Mouse (Mus musculus) liver, embryonic 15.5 days (tissue): ENCODE measurements around the gene Ccdc6. TPM values are rescaled to one million over a fixed set of nuclear protein-coding genes. Genes with fewer than 3 reads are reported as not detected.

Experiments used
- ATAC-seq: fragments of 200-750 bp; cut with Nextera tagmentation; 2 replicates; pipeline ENCODE4 v1.8.0; 2017; ENCODE audit warnings: moderate number of reproducible peaks, mild to moderate bottlenecking, moderate library complexity; ENCODE audit not compliant: insufficient read depth
- H3K27ac ChIP-seq: fragments of 300-500 bp; sonication (generic); replicated peaks from 2 replicates; pipeline ENCODE4 v1.5.1; 2015; ENCODE audit warnings: mild to moderate bottlenecking, inconsistent platforms
- H3K27me3 ChIP-seq: fragments of 300-500 bp; sonication (generic); 2 replicates; pipeline ENCODE4 v1.6.1; 2015; ENCODE audit warnings: mild to moderate bottlenecking, inconsistent platforms
- H3K36me3 ChIP-seq: fragments of 300-500 bp; sonication (generic); replicated peaks from 2 replicates; pipeline ENCODE4 v1.6.1; 2015; ENCODE audit warnings: moderate library complexity, mild to moderate bottlenecking, inconsistent platforms
- H3K4me1 ChIP-seq: fragments of 300-500 bp; sonication (generic); replicated peaks from 2 replicates; pipeline ENCODE4 v1.6.1; 2015; ENCODE audit warnings: inconsistent platforms
- H3K4me2 ChIP-seq: fragments of 300-500 bp; sonication (generic); 2 replicates; pipeline ENCODE4 v1.6.1; 2015; ENCODE audit warnings: moderate library complexity, mild to moderate bottlenecking, inconsistent platforms
- H3K4me3 ChIP-seq: fragments of 300-500 bp; sonication (generic); replicated peaks from 2 replicates; pipeline ENCODE4 v1.5.1; 2015; ENCODE audit warnings: mild to moderate bottlenecking, inconsistent platforms
- H3K9ac ChIP-seq: fragments of 300-500 bp; sonication (generic); 2 replicates; pipeline ENCODE4 v1.6.1; 2015; ENCODE audit warnings: moderate library complexity, mild to moderate bottlenecking, inconsistent platforms
- H3K9me3 ChIP-seq: fragments of 300-500 bp; sonication (generic); replicated peaks from 2 replicates; pipeline ENCODE4 v1.6.1; 2016; ENCODE audit warnings: inconsistent platforms
- WGBS: fragments of 180-500 bp; shearing (Covaris S2); methylation state at CpG from one replicate; pipeline ENCODE4 v1.1.7; 2015; ENCODE audit warnings: mixed read lengths; ENCODE audit not compliant: insufficient replicate concordance; 5-methylcytosine and 5-hydroxymethylcytosine counted together
- polyA plus RNA-seq: library from polyadenylated mRNA; unstranded; fragments of >200 nt; fragmentation: Nextera tagmentation; extraction: Ambion mirVana; gene quantifications from 2 replicates; pipeline ENCODE4 v1.2.1, GENCODE M21; 2015

Ccdc6 gene
- polyA plus RNA-seq, 1 experiment from 2014 or later = 7.0 TPM

DNA sequence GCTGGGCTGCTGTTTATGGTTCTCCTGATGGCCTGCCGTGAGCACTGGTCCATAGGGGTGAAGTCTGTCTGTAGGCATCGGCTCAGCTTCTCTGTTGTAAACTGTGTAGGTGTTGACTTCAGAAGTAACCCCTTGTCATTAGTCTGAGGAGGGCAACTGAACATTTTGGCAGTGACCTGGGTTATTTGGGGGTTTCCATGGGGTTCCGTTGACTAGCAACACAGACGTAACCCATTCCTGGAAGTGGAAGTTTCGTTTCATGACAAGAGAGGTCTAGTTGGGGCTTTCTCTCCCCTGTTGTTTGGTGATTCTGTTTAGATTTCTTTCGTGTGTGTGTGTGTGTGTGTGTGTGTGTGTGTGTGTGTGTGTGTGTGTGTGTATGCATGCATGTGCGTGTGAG lies 19.5 kb downstream of the Ccdc6 start:
- WGBS = 85% methylated on average over 7 of the region's 7 CpGs
- Histone ChIP-seq H3K36me3 (no peaks in the 10 kb centered on the region), H3K27me3 (no peaks in the 10 kb centered on the region), H3K4me2 (no peak overlapping the region), H3K27ac (no peak overlapping the region), H3K4me3 (no peak overlapping the region), H3K9me3 (no peaks in the 10 kb centered on the region), H3K9ac (no peak overlapping the region), H3K4me1 (peaks cover 46% of the 10 kb centered on the region)
- no peak for ATAC-seq

DNA sequence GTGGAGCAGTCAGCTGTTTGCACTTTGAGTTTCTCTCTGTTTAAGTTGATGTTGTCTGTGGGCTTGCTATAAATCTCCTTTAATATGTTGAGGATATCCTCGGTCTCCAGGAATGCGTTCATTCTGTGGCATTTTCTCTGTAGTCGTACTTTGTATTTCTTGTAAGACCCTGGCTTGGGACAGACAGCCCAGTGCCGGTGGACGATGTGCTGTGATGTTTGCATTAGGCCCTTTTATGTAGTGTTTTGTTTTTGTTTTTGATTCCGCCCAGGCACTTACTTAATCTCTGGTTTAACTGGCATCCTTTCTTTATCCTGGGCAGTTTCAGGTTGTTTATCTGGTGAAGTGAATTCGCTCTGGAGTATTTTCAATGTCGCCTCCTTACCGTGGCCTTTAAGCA lies 22.5 kb downstream of the Ccdc6 start:
- Histone ChIP-seq H3K27me3 (no peaks in the 10 kb centered on the region), H3K4me1 (peaks cover 70% of the 10 kb centered on the region), H3K9me3 (no peaks in the 10 kb centered on the region), H3K9ac (no peak overlapping the region), H3K4me2 (peak overlapping the region; percentile 67), H3K36me3 (0 out of 2 replicates have a peak, but pooled peaks cover 3% of the 10 kb centered on the region), H3K4me3 (no peak overlapping the region), H3K27ac (peak overlapping the region; percentile 87)
- WGBS = 25% methylated on average over 9 of the region's 9 CpGs
- ATAC-seq = 0 out of 2 replicates have a peak, but pooled peaks have one; percentile 2

DNA sequence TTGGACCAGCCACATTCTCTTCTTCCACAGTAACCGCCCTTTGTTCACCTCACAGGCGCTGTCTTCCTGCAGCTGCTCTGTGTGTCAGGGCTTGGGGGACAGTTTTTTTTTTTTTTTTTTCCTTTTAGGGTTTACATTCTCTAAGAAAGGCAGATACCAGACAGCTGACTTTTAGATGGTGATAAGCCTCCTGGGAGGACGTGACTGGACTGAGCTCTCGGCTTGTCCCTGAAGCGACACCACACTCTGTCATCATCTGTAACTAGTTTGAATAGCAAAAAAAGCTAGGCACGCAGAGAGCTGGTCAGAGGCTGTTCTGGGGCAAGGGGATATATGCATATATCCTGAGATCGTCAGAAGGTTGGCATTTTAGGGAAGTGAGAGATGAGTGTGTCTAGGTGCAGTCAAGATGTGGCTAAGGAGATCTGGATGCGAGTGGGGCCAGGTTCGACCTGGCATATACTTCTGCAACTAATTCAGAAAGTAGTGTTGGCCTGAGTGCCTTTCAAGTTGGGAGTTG lies 23.0 kb downstream of the Ccdc6 start:
- H3K27me3 ChIP-seq = no peaks in the 10 kb centered on the region
- H3K36me3 ChIP-seq = 0 out of 2 replicates have a peak, but pooled peaks cover 3% of the 10 kb centered on the region
- peak; percentile 70 for ATAC-seq
- H3K4me2 ChIP-seq = peak overlapping the region; percentile 67
- H3K27ac ChIP-seq = peak overlapping the region; percentile 87
- H3K9me3 ChIP-seq = no peaks in the 10 kb centered on the region
- H3K4me1 ChIP-seq = peaks cover 75% of the 10 kb centered on the region
- WGBS = 23% methylated on average over 9 of the region's 9 CpGs
- H3K4me3 ChIP-seq = 0 out of 2 replicates have a peak overlapping the region, but pooled peaks have one; percentile 3
- H3K9ac ChIP-seq = no peak overlapping the region

DNA sequence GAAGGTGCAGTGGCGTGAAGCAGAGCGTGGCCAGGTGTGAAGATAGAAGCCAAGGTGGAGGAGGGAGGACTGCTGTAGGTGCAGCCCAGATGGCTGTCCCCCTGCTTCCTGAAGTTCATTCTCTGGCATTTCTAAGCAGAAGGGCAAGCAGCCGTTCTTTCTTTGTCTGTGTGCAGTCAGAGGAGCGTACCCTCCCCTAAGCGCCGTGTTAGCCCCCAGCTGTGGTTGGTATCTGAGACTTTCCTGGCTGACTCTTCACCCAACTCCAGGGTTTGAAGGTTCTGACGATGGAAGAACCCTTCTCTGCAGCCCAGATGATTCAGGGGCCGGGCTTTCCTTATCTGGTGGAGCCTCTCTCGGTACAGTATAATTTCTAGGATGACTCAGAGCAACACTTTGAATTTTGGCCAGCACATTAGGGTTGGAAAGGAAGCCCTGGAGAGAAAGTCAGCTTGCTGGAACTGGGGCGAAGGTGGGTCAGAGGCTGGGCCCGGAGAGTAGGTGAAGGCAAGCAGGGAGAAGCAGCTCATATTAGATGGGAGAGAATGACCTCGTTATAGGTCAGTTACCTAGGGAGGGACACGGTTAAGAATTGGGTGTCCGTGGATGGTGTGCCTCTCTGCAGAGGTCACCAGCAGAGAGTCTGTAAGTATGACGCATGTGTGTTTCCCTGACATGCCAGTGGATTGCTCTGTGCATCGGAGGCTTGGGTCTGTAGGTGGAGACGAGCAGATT lies 23.9 kb downstream of the Ccdc6 start:
- Histone ChIP-seq H3K27me3 (no peaks in the 10 kb centered on the region), H3K36me3 (0 out of 2 replicates have a peak, but pooled peaks cover 3% of the 10 kb centered on the region), H3K9ac (peak overlapping the region; percentile 38), H3K4me2 (peak overlapping the region; percentile 67), H3K9me3 (no peaks in the 10 kb centered on the region), H3K27ac (peak overlapping the region; percentile 87), H3K4me1 (peaks cover 84% of the 10 kb centered on the region), H3K4me3 (peak overlapping the region; percentile 34)
- peak; percentile 64 for ATAC-seq
- WGBS = 45% methylated on average over 17 of the region's 17 CpGs

DNA sequence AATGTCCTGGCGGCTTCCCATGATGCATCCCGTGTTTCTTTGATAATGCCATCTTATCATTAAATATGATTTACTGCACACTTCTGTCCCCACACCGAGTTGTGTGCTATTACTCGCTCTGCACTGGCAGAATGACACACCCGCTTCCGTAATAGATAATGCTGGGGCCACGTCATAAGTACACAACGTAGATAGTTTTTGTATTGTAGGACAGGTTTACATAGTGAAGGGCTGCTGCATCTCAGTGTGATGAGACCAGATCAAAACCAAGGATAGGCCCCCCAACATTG lies 24.4 kb downstream of the Ccdc6 start:
- H3K36me3 ChIP-seq = 0 out of 2 replicates have a peak, but pooled peaks cover 3% of the 10 kb centered on the region
- H3K9me3 ChIP-seq = no peaks in the 10 kb centered on the region
- H3K27me3 ChIP-seq = no peaks in the 10 kb centered on the region
- H3K9ac ChIP-seq = peak overlapping the region; percentile 38; the same call in 1 of the 2 replicates
- H3K4me2 ChIP-seq = peak overlapping the region; percentile 67
- peak overlapping the region; percentile 34 for H3K4me3 ChIP-seq
- H3K27ac ChIP-seq = peak overlapping the region; percentile 87
- WGBS = 18% methylated on average over 8 of the region's 8 CpGs
- peaks cover 85% of the 10 kb centered on the region for H3K4me1 ChIP-seq
- ATAC-seq = peak; percentile 57

DNA sequence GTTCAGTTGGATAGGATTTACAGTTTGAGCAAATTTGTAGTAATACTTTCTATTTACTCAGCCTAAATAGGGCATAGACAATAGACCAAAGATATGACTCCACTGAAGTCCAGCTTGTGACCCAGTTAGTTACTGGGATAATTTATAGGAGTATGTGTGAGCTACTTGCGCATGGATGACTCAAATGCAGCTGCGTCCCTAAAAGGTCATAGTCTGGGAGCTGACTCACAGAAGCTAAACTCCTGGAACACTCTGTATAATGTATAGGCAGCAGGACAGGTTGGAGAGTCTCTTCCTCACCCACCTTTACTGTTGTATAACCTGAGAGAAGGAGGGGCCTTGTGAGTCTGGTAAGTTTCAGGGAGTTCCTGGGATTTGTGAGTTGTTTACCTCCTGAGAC lies 26.5 kb downstream of the Ccdc6 start:
- WGBS = 89% methylated on average over 2 of the region's 2 CpGs
- Histone ChIP-seq H3K36me3 (0 out of 2 replicates have a peak, but pooled peaks cover 3% of the 10 kb centered on the region), H3K4me2 (no peak overlapping the region), H3K9me3 (no peaks in the 10 kb centered on the region), H3K27ac (no peak overlapping the region), H3K27me3 (no peaks in the 10 kb centered on the region), H3K4me1 (peaks cover 95% of the 10 kb centered on the region), H3K4me3 (no peak overlapping the region), H3K9ac (no peak overlapping the region)
- ATAC-seq = no peak

DNA sequence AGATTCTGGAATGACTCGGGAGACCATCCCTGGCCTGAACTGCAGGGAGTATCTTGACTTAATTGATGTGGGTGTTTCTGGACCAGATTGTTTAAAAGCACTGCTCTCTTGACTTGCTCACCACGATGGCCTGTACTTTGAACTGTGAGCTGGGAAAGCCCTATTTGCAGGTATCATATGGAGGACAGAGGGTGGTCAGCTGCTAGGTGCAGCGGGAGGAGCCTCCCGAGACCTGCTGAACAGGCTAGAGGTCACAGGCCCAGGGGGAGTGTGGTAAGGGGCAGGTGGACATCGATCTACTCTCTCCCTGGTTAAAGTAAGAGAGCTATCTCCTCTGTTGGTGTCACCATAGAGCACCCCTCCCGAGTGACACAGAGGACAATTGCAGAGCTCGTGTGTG lies 28.6 kb downstream of the Ccdc6 start:
- peak; percentile 27 for ATAC-seq
- WGBS = 66% methylated on average over 7 of the region's 7 CpGs
- H3K9me3 ChIP-seq = no peaks in the 10 kb centered on the region
- peaks cover 3% of the 10 kb centered on the region; the same call in 1 of the 2 replicates for H3K36me3 ChIP-seq
- H3K27ac ChIP-seq = peak overlapping the region; percentile 90
- H3K4me1 ChIP-seq = peaks cover 95% of the 10 kb centered on the region
- peak overlapping the region; percentile 62; the same call in 1 of the 2 replicates for H3K4me2 ChIP-seq
- H3K27me3 ChIP-seq = no peaks in the 10 kb centered on the region
- H3K9ac ChIP-seq = no peak overlapping the region
- H3K4me3 ChIP-seq = no peak overlapping the region

DNA sequence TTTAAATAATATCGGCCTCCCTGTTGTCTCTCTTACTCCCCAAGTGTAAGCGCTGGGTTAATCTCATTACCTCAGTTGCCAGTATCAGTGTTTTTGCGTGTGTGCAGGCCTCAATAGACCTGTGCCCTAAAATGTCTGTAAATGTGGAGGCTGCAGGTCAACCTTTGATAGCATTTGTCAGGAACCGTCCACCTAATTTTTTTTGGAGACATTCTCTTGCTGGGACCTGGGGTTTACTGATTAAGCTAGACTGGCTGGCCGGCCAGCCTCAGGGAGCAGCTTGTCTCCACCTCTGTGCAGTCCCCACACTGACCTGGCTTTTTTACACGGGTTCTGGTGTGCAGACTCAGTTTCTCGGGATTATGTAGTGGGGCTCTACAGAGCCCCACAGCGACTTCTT lies 30.4 kb downstream of the Ccdc6 start:
- Histone ChIP-seq H3K36me3 (peaks cover 3% of the 10 kb centered on the region; the same call in 1 of the 2 replicates), H3K4me1 (peaks cover 95% of the 10 kb centered on the region), H3K9me3 (no peaks in the 10 kb centered on the region), H3K27me3 (no peaks in the 10 kb centered on the region), H3K9ac (peak overlapping the region; percentile 39; the same call in 1 of the 2 replicates), H3K27ac (peak overlapping the region; percentile 90), H3K4me2 (peak overlapping the region; percentile 62), H3K4me3 (peak overlapping the region; percentile 22)
- 14% methylated on average over 8 of the region's 8 CpGs for WGBS
- peak; percentile 88 for ATAC-seq

DNA sequence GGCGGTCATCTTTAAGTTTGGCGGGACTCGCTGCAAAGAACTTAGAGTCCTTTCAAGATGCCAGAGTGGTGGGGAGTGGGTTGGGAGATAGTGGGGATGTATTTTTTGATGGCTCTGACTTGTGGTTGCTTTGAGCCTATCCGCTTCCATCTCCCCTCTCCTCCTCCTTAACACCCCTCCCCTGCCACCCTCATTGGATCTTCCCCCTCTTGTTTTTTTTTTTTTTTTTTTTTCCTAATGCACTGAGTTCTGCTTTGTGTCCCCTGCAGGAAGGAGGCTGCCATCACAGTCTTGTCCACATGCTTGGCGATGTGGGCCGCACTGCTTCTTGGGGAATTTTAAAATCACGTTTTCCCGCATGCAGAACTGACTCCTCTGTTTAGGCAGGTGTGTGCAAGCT lies 31.5 kb downstream of the Ccdc6 start:
- H3K4me2 ChIP-seq = peak overlapping the region; percentile 62; the same call in 1 of the 2 replicates
- H3K9ac ChIP-seq = no peak overlapping the region
- peaks cover 2% of the 10 kb centered on the region; the same call in 1 of the 2 replicates for H3K36me3 ChIP-seq
- ATAC-seq = no peak
- H3K4me1 ChIP-seq = peaks cover 96% of the 10 kb centered on the region
- WGBS = 61% methylated on average over 8 of the region's 8 CpGs
- no peaks in the 10 kb centered on the region for H3K9me3 ChIP-seq
- H3K27ac ChIP-seq = peak overlapping the region; percentile 90
- no peak overlapping the region for H3K4me3 ChIP-seq
- H3K27me3 ChIP-seq = no peaks in the 10 kb centered on the region

DNA sequence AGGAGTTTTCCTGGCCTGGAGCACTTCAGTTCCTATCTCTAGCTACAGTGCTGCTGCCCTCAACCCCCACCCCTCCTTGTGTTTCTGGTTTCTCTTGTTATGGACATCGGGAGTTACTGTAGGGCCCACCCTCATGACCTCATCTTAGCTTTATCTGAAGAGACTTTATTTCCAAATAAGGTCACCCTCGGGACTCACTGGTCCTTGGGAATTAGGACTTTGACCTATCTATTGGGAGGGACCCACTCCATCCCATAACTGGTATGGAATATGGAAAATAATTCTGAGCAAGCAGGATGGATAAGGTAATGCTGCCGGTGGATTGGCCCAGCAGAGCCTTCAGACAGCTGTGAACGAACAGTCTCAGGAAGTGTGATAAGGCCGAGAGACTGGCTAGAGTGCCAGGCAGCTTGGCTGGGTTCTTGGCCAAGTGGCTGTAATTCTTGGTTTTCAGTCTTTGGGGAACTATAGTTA lies 35.2 kb downstream of the Ccdc6 start:
- WGBS = 15% methylated on average over 5 of the region's 5 CpGs
- H3K4me2 ChIP-seq = peak overlapping the region; percentile 45
- H3K27ac ChIP-seq = peak overlapping the region; percentile 75
- no peaks in the 10 kb centered on the region; the same call in 1 of the 2 replicates for H3K36me3 ChIP-seq
- H3K9ac ChIP-seq = peak overlapping the region; percentile 38; the same call in 1 of the 2 replicates
- no peak overlapping the region for H3K4me3 ChIP-seq
- H3K27me3 ChIP-seq = no peaks in the 10 kb centered on the region
- ATAC-seq = peak; percentile 27; the same call in 1 of the 2 replicates
- H3K4me1 ChIP-seq = peaks cover 80% of the 10 kb centered on the region
- no peaks in the 10 kb centered on the region for H3K9me3 ChIP-seq

DNA sequence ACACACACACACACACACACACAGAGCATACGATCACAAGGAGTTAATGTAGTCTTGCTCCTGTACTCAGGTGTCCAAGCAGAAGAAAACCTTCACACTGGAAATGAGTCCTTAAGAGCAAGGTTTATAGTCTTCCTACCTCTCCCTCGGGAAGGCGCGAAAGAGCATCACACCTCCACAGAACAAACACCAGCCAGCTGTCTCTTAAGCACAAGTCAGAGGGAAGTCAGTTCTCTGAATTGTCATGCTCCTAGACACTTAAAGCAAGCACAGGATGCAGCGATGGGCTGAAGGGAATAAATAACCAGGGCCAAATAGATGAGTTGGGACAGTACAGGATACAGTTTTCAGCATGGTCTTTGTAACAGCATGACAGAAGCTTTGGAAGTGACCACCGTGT lies 35.8 kb downstream of the Ccdc6 start:
- Histone ChIP-seq H3K27me3 (no peaks in the 10 kb centered on the region), H3K4me1 (peaks cover 79% of the 10 kb centered on the region), H3K4me2 (peak overlapping the region; percentile 45), H3K9me3 (no peaks in the 10 kb centered on the region), H3K36me3 (no peaks in the 10 kb centered on the region; the same call in 1 of the 2 replicates), H3K4me3 (no peak overlapping the region), H3K27ac (peak overlapping the region; percentile 75), H3K9ac (no peak overlapping the region; the same call in 1 of the 2 replicates)
- 0 out of 2 replicates have a peak, but pooled peaks have one; percentile 1 for ATAC-seq
- 50% methylated on average over 6 of the region's 6 CpGs for WGBS
